Comparison of ENCODE assay signal across 10 mouse cellular contexts in the genomic region with DNA sequence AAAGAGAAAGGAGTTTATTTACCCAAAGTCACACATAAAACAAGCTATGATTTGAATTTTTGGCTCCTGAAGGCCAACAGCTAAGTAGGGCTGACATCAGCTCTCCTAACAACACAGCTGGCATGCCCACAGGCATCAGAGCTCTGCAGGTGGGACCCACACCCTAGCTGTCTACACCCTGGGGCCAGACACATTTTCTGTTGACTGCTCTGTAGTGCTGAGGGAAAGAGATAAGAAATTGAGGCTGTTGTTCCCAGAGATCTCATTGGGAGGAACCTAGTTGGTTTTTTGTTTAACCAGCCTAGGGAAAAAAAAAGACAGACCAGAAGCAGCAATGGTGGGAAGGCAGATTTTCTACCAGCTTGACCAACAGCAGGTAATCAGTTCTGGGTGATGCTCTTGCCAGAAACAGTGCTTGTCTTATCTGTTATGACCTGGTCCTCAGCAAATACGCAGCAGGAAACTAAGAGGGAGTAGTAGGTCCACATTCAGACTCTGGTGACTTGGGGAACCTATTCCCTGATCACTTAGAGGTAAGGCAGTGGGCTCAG. TPM values are rescaled to one million over a fixed set of nuclear protein-coding genes. Genes with fewer than 3 reads are reported as not detected.
DNase-seq lines count a peak whose midpoint lies in the region; ATAC-seq and TF ChIP-seq lines count a peak whose summit lies in the region.
"Had no signal": no experiment of that assay in that cellular context is flagged by ENCODE, and none has a peak within 500 bp of the region (broad histone marks: within the 10 kb centered on the region; RNA-seq: fewer than 3 reads in every experiment).

No protein-coding gene starts in this region.

- peak overlapping the region; percentile 97 for H3K4me2 ChIP-seq in hindbrain, embryonic 15.5 days
- H3K4me2 ChIP-seq in liver, postnatal 0 days (ENCODE audit: low read depth, low read length): peak overlapping the region; percentile 81
- H3K4me2 ChIP-seq in lung, postnatal 0 days (replicated peaks; ENCODE audit: low read depth, low read length): no peak overlapping the region

- peak; percentile 96 for TF ChIP-seq EP300 in liver, postnatal 0 days (IDR thresholded peaks at IDR 0.05; ENCODE audit: low read depth)
- TF ChIP-seq EP300 in lung, postnatal 0 days (IDR thresholded peaks at IDR 0.05): no peak

- no peak overlapping the region for H3K9ac ChIP-seq in hindbrain, embryonic 15.5 days
- peak overlapping the region; percentile 81 for H3K9ac ChIP-seq in liver, postnatal 0 days (replicated peaks)
- H3K9ac ChIP-seq in lung, postnatal 0 days (replicated peaks; ENCODE audit: low read depth): no peak overlapping the region
- H3K9ac ChIP-seq: midbrain, embryonic 12.5 days had no signal

- DNase-seq in hindbrain, embryonic 10.5 days (ENCODE audit: low spot score): no peak
- peak; percentile 74 for DNase-seq in c-Kit-negative CD71-positive TER-119-positive erythroid progenitor cells, embryonic 14.5 days (ENCODE audit: low read depth, low spot score)
- peak; percentile 41 to 58 for DNase-seq in cerebellum, postnatal 36 days
- peak; percentile 66 for DNase-seq in liver, postnatal 0 days
- no peak for DNase-seq in lung, postnatal 0 days (ENCODE audit: low spot score)
- DNase-seq in layer of hippocampus, adult 9-11 months: no peak
- DNase-seq: gastrocnemius, postnatal 25 days; right cerebral cortex, postnatal 4 days had no signal

- no peak for TF ChIP-seq CTCF in liver, postnatal 0 days (IDR thresholded peaks at IDR 0.05; ENCODE audit: low read depth)
- no peak for TF ChIP-seq CTCF in lung, postnatal 0 days (IDR thresholded peaks at IDR 0.05)

- 89% methylated on average over 1 of the region's 1 CpGs for WGBS in hindbrain, embryonic 15.5 days
- WGBS in hindbrain, embryonic 10.5 days: 86% methylated on average over 1 of the region's 1 CpGs
- 54% methylated on average over 1 of the region's 1 CpGs for WGBS in liver, postnatal 0 days (ENCODE audit: insufficient replicate concordance)
- WGBS in lung, postnatal 0 days: 57% methylated on average over 1 of the region's 1 CpGs

- H3K9me3 ChIP-seq in hindbrain, embryonic 15.5 days: no peaks in the 10 kb centered on the region
- no peaks in the 10 kb centered on the region for H3K9me3 ChIP-seq in hindbrain, embryonic 10.5 days
- no peaks in the 10 kb centered on the region for H3K9me3 ChIP-seq in liver, postnatal 0 days (ENCODE audit: low read length)
- no peaks in the 10 kb centered on the region for H3K9me3 ChIP-seq in lung, postnatal 0 days (ENCODE audit: low read length)
- H3K9me3 ChIP-seq: midbrain, embryonic 12.5 days had no signal

- no peak for ATAC-seq in hindbrain, embryonic 15.5 days (ENCODE audit: low FRiP score, low read depth)
- ATAC-seq in liver, postnatal 0 days: peak; percentile 85
- ATAC-seq in lung, postnatal 0 days: no peak

- H3K4me3 ChIP-seq in hindbrain, embryonic 15.5 days: no peak overlapping the region
- H3K4me3 ChIP-seq in hindbrain, embryonic 10.5 days: no peak overlapping the region
- H3K4me3 ChIP-seq in liver, postnatal 0 days (ENCODE audit: low read depth, low read length): peak overlapping the region; percentile 58
- H3K4me3 ChIP-seq in lung, postnatal 0 days (ENCODE audit: low read depth, low read length): no peak overlapping the region

- H3K36me3 ChIP-seq in hindbrain, embryonic 15.5 days: no peaks in the 10 kb centered on the region
- H3K36me3 ChIP-seq in hindbrain, embryonic 10.5 days: no peaks in the 10 kb centered on the region
- peaks cover 16% of the 10 kb centered on the region; the same call in 1 of the 2 replicates for H3K36me3 ChIP-seq in liver, postnatal 0 days (replicated peaks; ENCODE audit: insufficient read depth, low read length)
- no peaks in the 10 kb centered on the region for H3K36me3 ChIP-seq in lung, postnatal 0 days (ENCODE audit: insufficient read depth, low read length)
- H3K36me3 ChIP-seq: midbrain, embryonic 12.5 days had no signal

- H3K4me1 ChIP-seq in hindbrain, embryonic 15.5 days (replicated peaks): peaks cover 26% of the 10 kb centered on the region
- peaks cover 17% of the 10 kb centered on the region for H3K4me1 ChIP-seq in hindbrain, embryonic 10.5 days (replicated peaks)
- H3K4me1 ChIP-seq in liver, postnatal 0 days (ENCODE audit: insufficient read depth): peaks cover 37% of the 10 kb centered on the region
- peaks cover 5% of the 10 kb centered on the region; the same call in 1 of the 2 replicates for H3K4me1 ChIP-seq in lung, postnatal 0 days (ENCODE audit: insufficient read depth, low read depth, low read length)

- no peak overlapping the region for H3K27ac ChIP-seq in hindbrain, embryonic 15.5 days (replicated peaks)
- no peak overlapping the region for H3K27ac ChIP-seq in hindbrain, embryonic 10.5 days
- H3K27ac ChIP-seq in liver, postnatal 0 days (ENCODE audit: low read depth): peak overlapping the region; percentile 91
- H3K27ac ChIP-seq in lung, postnatal 0 days (ENCODE audit: low read length): no peak overlapping the region
- H3K27ac ChIP-seq: midbrain, embryonic 12.5 days had no signal

- H3K27me3 ChIP-seq in hindbrain, embryonic 15.5 days: no peaks in the 10 kb centered on the region
- peaks cover 60% of the 10 kb centered on the region for H3K27me3 ChIP-seq in hindbrain, embryonic 10.5 days (ENCODE audit: insufficient read depth, poor library complexity, severe bottlenecking)
- no peaks in the 10 kb centered on the region for H3K27me3 ChIP-seq in liver, postnatal 0 days (ENCODE audit: insufficient read depth, low read length)
- 0 out of 2 replicates have a peak, but pooled peaks cover 5% of the 10 kb centered on the region for H3K27me3 ChIP-seq in lung, postnatal 0 days (replicated peaks; ENCODE audit: insufficient read depth, low read length)

RNA-seq across cellular contexts. Expression of a gene that starts 1.3 kb away (rescaled TPM):
- 4.4 and 5.3 TPM in 2 replicates for polyA plus RNA-seq in hindbrain, embryonic 15.5 days (2015; fragmentation: Nextera tagmentation; extraction: Ambion mirVana)
- polyA plus RNA-seq in hindbrain, embryonic 10.5 days (2016; fragmentation: Nextera tagmentation; extraction: Ambion mirVana): 1.2 and 2.2 TPM in 2 replicates
- polyA plus RNA-seq in liver, postnatal 0 days (2015; fragmentation: Nextera tagmentation; extraction: Ambion mirVana): 12.9 and 13.4 TPM in 2 replicates
- polyA plus RNA-seq in lung, postnatal 0 days (2015; fragmentation: Nextera tagmentation; extraction: Ambion mirVana): 0.70 and 1.1 TPM in 2 replicates

RNA-seq across cellular contexts. Expression of a gene that starts 42.2 kb away (rescaled TPM):
- 28.2 and 33.4 TPM in 2 replicates for polyA plus RNA-seq in hindbrain, embryonic 15.5 days (2015; fragmentation: Nextera tagmentation; extraction: Ambion mirVana)
- 54.3 and 60.9 TPM in 2 replicates for polyA plus RNA-seq in hindbrain, embryonic 10.5 days (2016; fragmentation: Nextera tagmentation; extraction: Ambion mirVana)
- polyA plus RNA-seq in liver, postnatal 0 days (2015; fragmentation: Nextera tagmentation; extraction: Ambion mirVana): 4.0 TPM in 2 replicates
- polyA plus RNA-seq in lung, postnatal 0 days (2015; fragmentation: Nextera tagmentation; extraction: Ambion mirVana): 7.3 and 8.6 TPM in 2 replicates

RNA-seq across cellular contexts. Expression of a gene that starts 46.4 kb away (rescaled TPM):
- polyA plus RNA-seq in hindbrain, embryonic 15.5 days (2015; fragmentation: Nextera tagmentation; extraction: Ambion mirVana): 3.1 and 3.7 TPM in 2 replicates
- 2.0 and 2.4 TPM in 2 replicates for polyA plus RNA-seq in hindbrain, embryonic 10.5 days (2016; fragmentation: Nextera tagmentation; extraction: Ambion mirVana)
- 0.90 and 1.3 TPM in 2 replicates for polyA plus RNA-seq in liver, postnatal 0 days (2015; fragmentation: Nextera tagmentation; extraction: Ambion mirVana)
- polyA plus RNA-seq in lung, postnatal 0 days (2015; fragmentation: Nextera tagmentation; extraction: Ambion mirVana): 2.6 TPM in 2 replicates

Comparison
In these comparisons a context has a peak if more than half of its experiments do, and no peak if none do; other contexts are left out.
1. DNase-seq: peak in c-Kit-negative CD71-positive TER-119-positive erythroid progenitor cells, embryonic 14.5 days (single experiment), cerebellum, postnatal 36 days (2 of 2) and liver, postnatal 0 days (single experiment); none in hindbrain, embryonic 10.5 days (single experiment), lung, postnatal 0 days (single experiment) and layer of hippocampus, adult 9-11 months (single experiment).